Mouse (Mus musculus) G1E (cell line): ENCODE results near the gene Hoxb1. TPM values are rescaled to one million over a fixed set of nuclear protein-coding genes. Genes with fewer than 3 reads are reported as not detected.

Source experiments
- ATAC-seq: 2 replicates; pipeline ENCODE4 v1.8.0; 2016; ENCODE audit warnings: mild to moderate bottlenecking; ENCODE audit not compliant: insufficient number of reproducible peaks, poor library complexity, low FRiP score, severe bottlenecking; ENCODE audit errors: extremely low read depth
- DNase-seq: peaks from one replicate; pipeline ENCODE4 v3.0.0; 2012; ENCODE audit warnings: low spot score
- H3K27me3 ChIP-seq: 2 replicates; pipeline ENCODE4 v1.6.1; 2012; ENCODE audit warnings: mild to moderate bottlenecking, low read length, inconsistent platforms; ENCODE audit not compliant: insufficient read depth
- H3K36me3 ChIP-seq: replicated peaks from 2 replicates; pipeline ENCODE3; 2012; ENCODE audit warnings: mild to moderate bottlenecking, inconsistent platforms
- H3K4me1 ChIP-seq: 2 replicates; pipeline ENCODE4 v1.6.1; 2012; ENCODE audit warnings: low read depth, low read length, inconsistent platforms, mixed read lengths; ENCODE audit not compliant: insufficient read depth
- H3K4me3 ChIP-seq: 2 replicates; pipeline ENCODE4 v1.5.1; 2012; ENCODE audit warnings: low read depth, mild to moderate bottlenecking, inconsistent platforms, low read length, moderate library complexity, mixed read lengths
- H3K9me3 ChIP-seq: replicated peaks from 2 replicates; pipeline ENCODE4 v1.6.1; 2012; ENCODE audit warnings: inconsistent platforms
- CTCF ChIP-seq: IDR thresholded peaks from 2 replicates; pipeline ENCODE4 v1.5.1; 2012; ENCODE audit warnings: low read depth, low read length, inconsistent platforms, mixed read lengths
- GATA1 ChIP-seq: IDR thresholded peaks from 2 replicates; pipeline ENCODE4 v1.6.1; 2012; ENCODE audit warnings: borderline replicate concordance, low read length, inconsistent platforms, mixed read lengths
- GATA2 ChIP-seq: IDR thresholded peaks from 2 replicates; pipeline ENCODE4 v1.6.1; 2012; ENCODE audit warnings: low read depth, low read length, inconsistent platforms, borderline replicate concordance
- POLR2AphosphoS5 ChIP-seq: IDR thresholded peaks from 2 replicates; pipeline ENCODE4 v1.6.1; 2012; ENCODE audit warnings: low read depth, low read length, inconsistent platforms; ENCODE audit not compliant: insufficient replicate concordance
- TAL1 ChIP-seq: conservative IDR thresholded peaks from 2 replicates; pipeline ENCODE4 v1.6.1; 2012; ENCODE audit warnings: low read depth, low read length, inconsistent platforms, mixed read lengths
- polyA plus RNA-seq: library from polyadenylated mRNA; stranded (reverse); fragments of >175 nt; gene quantifications from 2 replicates; pipeline ENCODE4 v1.2.3, GENCODE M21; 2012
- total RNA-seq, 2 experiments: library from RNA; stranded (forward) in 1 of 2; stranded (reverse) in 1 of 2; fragments of 200-1000 nt in 1 of 2; fragments of >200 nt in 1 of 2; fragmentation: Nextera tagmentation in 1 of 2; gene quantifications; 2 replicates each; pipeline ENCODE4 v1.2.3; 2014 to 2017

The Hoxb1 gene
- total and polyA plus RNA-seq, 3 experiments = 0.11 TPM; not detected in 2

DNA sequence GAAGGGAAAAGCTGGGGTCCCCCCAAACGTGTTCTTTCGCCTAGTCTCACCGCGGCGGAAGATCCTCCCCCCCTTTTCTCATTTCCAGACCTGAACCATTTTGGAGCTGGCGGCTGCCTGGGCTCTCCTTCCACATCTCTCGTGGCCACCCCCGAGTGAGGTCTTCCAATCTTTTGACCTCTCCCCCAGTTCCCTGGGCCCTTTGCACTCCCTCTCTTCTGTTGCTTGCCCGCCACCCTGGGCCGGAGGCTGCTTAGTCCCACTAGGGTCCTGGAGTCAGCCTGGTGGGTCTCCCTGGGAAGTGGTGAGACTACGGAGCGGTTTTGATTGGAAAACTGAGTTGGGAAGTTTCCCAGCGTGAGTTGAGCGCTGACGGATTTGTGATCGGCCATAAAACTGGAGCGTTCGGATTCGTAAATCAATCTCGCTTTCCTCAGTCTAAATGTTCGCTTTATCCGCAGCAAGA lies 39.8 kb upstream of the Hoxb1 start:
- Histone ChIP-seq H3K36me3 (no peaks in the 10 kb centered on the region), H3K4me1 (no peaks in the 10 kb centered on the region), H3K4me3 (no peak overlapping the region), H3K27me3 (peaks cover 32% of the 10 kb centered on the region), H3K9me3 (no peaks in the 10 kb centered on the region)
- TF ChIP-seq TAL1 (no peak), POLR2AphosphoS5 (no peak), CTCF (no peak), GATA2 (no peak), GATA1 (no peak)
- no peak for ATAC-seq
- no peak for DNase-seq

DNA sequence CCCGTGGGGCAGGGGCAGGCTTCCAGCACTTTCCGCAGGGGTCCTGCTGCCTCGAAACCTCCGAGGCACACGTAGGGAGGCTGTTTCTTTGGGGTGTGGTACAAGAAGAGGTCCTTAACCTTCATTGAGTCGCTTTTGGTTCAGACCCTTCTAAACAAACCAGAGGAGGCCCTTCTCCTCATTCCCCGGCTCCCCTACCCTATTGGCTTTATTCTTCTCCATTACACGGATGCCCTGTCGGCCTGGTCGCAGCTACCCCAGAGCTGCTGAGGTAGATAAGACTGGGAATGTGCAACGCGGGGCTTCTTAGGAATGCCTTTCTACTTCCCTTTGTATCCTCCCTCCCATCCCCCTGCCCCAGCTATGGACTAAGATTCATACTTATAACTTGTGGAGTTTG lies 38.8 kb upstream of the Hoxb1 start:
- no peak for TF ChIP-seq GATA2
- Histone ChIP-seq H3K4me3 (no peak overlapping the region), H3K9me3 (no peaks in the 10 kb centered on the region), H3K27me3 (peaks cover 31% of the 10 kb centered on the region), H3K36me3 (no peaks in the 10 kb centered on the region), H3K4me1 (no peaks in the 10 kb centered on the region)
- ATAC-seq = no peak
- DNase-seq = no peak

DNA sequence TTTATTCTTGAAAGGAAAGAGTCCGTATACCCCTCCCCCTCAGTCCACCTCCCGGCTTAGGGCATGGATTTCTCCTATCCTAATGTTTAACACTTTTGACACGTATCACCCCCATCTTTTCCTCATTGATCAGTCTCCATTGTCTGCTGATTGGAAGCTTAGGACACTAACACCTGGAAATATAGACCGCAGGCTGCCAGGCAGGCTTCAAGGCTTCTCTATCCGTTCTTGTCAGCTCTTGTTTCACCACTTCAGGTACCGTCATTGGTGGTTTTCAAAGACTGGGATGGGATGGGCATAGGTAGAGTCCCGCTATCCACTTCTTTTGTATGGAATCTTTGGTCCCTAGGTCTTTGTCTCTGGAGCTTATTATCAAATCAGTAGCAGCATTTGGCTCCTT lies 38.4 kb upstream of the Hoxb1 start:
- no peaks in the 10 kb centered on the region for H3K36me3 ChIP-seq
- DNase-seq (no peak), ATAC-seq (no peak)
- no peaks in the 10 kb centered on the region for H3K4me1 ChIP-seq
- TF ChIP-seq CTCF (no peak), GATA1 (no peak), POLR2AphosphoS5 (no peak), GATA2 (no peak), TAL1 (no peak)
- no peak overlapping the region for H3K4me3 ChIP-seq
- peaks cover 35% of the 10 kb centered on the region for H3K27me3 ChIP-seq
- no peaks in the 10 kb centered on the region for H3K9me3 ChIP-seq

DNA sequence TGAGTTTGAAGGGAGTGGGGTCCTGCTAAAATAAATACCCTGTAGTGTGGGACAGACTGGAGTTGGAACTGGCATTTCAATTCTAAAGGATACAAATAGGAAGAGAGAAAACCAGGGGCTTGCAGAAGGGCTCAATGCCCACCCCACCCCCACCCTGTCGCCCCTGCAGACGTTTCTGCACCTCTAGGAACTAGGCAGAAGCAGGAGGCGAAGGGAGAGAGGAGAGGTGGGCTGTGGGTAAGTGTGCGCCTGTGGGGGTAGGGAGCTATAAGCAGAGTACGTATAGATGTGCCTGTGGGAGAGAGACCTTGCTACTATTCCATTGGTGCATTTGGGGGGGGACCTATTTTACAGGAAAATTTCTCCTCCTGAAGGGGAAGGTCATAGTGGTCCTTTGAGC lies 37.8 kb upstream of the Hoxb1 start:
- Histone ChIP-seq H3K4me1 (no peaks in the 10 kb centered on the region), H3K4me3 (no peak overlapping the region), H3K36me3 (no peaks in the 10 kb centered on the region), H3K9me3 (no peaks in the 10 kb centered on the region), H3K27me3 (peaks cover 37% of the 10 kb centered on the region)
- no peak for DNase-seq
- no peak for ATAC-seq
- TF ChIP-seq POLR2AphosphoS5 = no peak
- TF ChIP-seq GATA1 = no peak
- no peak for TF ChIP-seq CTCF
- TF ChIP-seq TAL1 = no peak
- no peak for TF ChIP-seq GATA2

DNA sequence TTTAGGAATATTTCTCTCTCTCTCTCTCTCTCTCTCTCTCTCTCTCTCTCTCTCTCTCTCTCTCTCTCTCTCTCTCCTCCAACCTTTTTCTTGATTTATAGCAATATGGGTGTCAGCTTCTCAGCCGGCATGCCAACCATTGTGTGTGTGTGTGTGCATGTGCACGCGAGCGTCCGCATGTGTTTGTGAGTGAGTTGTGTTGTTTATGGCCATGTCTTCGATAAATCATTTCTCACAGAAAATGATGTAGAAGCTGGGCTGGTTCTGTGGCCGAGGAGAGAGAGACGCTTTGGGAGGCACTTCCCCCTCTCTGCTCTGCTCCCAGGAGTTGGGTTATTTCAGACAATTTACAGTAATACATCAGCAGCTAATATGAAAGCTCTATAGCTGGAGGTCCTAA lies 36.9 kb upstream of the Hoxb1 start:
- Histone ChIP-seq H3K36me3 (no peaks in the 10 kb centered on the region), H3K4me1 (no peaks in the 10 kb centered on the region), H3K4me3 (no peak overlapping the region), H3K27me3 (peaks cover 45% of the 10 kb centered on the region), H3K9me3 (no peaks in the 10 kb centered on the region)
- no peak for DNase-seq
- no peak for ATAC-seq
- TF ChIP-seq CTCF = no peak
- TF ChIP-seq TAL1 = no peak
- TF ChIP-seq GATA2 = no peak
- TF ChIP-seq GATA1 = no peak
- no peak for TF ChIP-seq POLR2AphosphoS5

DNA sequence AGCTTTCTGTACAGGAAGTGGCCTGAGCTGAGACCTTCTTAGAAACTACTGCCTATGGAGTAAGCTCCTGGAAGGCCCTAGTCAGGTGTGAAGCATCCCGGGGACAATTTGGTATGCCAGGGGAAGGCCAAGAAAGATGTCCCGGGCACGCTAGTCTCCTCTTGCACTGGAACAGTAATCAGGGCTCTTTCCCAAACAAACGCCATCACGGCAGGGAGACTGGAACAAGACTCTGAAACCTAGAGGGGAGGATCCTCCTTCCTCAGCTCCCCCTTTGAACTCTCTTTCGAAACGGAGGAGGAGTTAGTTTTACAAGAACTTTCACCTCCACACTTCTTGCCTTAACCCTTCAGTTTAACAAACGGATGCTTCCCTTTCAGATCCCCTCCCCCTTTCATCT lies 33.4 kb upstream of the Hoxb1 start:
- TF ChIP-seq TAL1 = no peak
- TF ChIP-seq GATA1 = no peak
- no peak for TF ChIP-seq CTCF
- TF ChIP-seq GATA2 = no peak
- TF ChIP-seq POLR2AphosphoS5 = no peak
- Histone ChIP-seq H3K9me3 (no peaks in the 10 kb centered on the region), H3K36me3 (no peaks in the 10 kb centered on the region), H3K4me1 (no peaks in the 10 kb centered on the region), H3K4me3 (no peak overlapping the region), H3K27me3 (peaks cover 38% of the 10 kb centered on the region)
- no peak for DNase-seq
- no peak for ATAC-seq

DNA sequence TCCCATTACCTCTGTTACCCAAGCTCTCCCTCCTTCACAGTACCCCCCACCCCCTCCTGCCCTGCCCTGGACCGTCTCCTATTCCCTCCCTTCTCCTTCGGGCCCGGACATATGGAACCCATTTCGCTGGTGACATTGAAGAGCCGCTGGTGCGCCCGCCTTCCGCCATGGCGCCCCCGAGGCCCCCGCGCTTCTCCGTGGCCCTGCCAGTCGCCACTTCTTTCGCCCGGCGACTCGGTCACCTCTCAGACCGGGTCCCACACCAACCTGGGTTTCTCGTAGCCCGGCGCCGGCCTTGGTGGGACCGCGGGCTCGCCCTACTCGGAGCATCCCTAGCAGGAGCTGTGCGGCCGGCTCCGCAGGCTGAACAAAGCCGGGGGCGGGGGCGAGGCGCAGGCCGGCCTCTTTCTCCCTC lies 32.9 kb upstream of the Hoxb1 start:
- DNase-seq (no peak), ATAC-seq (no peak)
- Histone ChIP-seq H3K36me3 (no peaks in the 10 kb centered on the region), H3K27me3 (peaks cover 35% of the 10 kb centered on the region), H3K4me3 (no peak overlapping the region), H3K9me3 (no peaks in the 10 kb centered on the region), H3K4me1 (no peaks in the 10 kb centered on the region)
- TF ChIP-seq GATA2 (no peak), CTCF (no peak), GATA1 (no peak), POLR2AphosphoS5 (no peak), TAL1 (no peak)
